Mouse (Mus musculus) limb, embryonic 15.5 days (tissue): ENCODE measurements around the gene Hoxc6. TPM values are rescaled to one million over a fixed set of nuclear protein-coding genes. Genes with fewer than 3 reads are reported as not detected.

Experiments used
- ATAC-seq: fragments of 200-750 bp; cut with Nextera tagmentation; 2 replicates; pipeline ENCODE4 v1.8.0; 2017; ENCODE audit warnings: low read depth, moderate TSS enrichment; ENCODE audit not compliant: insufficient number of reproducible peaks, low FRiP score, low TSS enrichment
- H3K27ac ChIP-seq: fragments of 300-500 bp; sonication (generic); 2 replicates; pipeline ENCODE4 v1.5.1; 2015; ENCODE audit warnings: moderate library complexity, mild to moderate bottlenecking, inconsistent platforms
- H3K27me3 ChIP-seq: fragments of 300-500 bp; sonication (generic); 2 replicates; pipeline ENCODE4 v1.6.1; 2015; ENCODE audit warnings: inconsistent platforms
- H3K36me3 ChIP-seq: fragments of 300-500 bp; sonication (generic); 2 replicates; pipeline ENCODE4 v1.6.1; 2015; ENCODE audit warnings: inconsistent platforms
- H3K4me1 ChIP-seq: fragments of 300-500 bp; sonication (generic); 2 replicates; pipeline ENCODE4 v1.6.1; 2015; ENCODE audit warnings: inconsistent platforms
- H3K4me2 ChIP-seq: fragments of 300-500 bp; sonication (generic); 2 replicates; pipeline ENCODE4 v1.6.1; 2015; ENCODE audit warnings: mild to moderate bottlenecking, inconsistent platforms
- H3K4me3 ChIP-seq: fragments of 300-500 bp; sonication (generic); 2 replicates; pipeline ENCODE4 v1.5.1; 2015; ENCODE audit warnings: mild to moderate bottlenecking, inconsistent platforms
- H3K9ac ChIP-seq: fragments of 300-500 bp; sonication (generic); 2 replicates; pipeline ENCODE4 v1.6.1; 2015; ENCODE audit warnings: inconsistent platforms
- H3K9me3 ChIP-seq: fragments of 300-500 bp; sonication (generic); 2 replicates; pipeline ENCODE4 v1.6.1; 2016; ENCODE audit warnings: inconsistent platforms
- WGBS: fragments of 180-500 bp; shearing (Covaris S2); methylation state at CpG from one replicate; pipeline ENCODE4 v1.1.7; 2015; 5-methylcytosine and 5-hydroxymethylcytosine counted together
- polyA plus RNA-seq: library from polyadenylated mRNA; unstranded; fragments of >200 nt; fragmentation: Nextera tagmentation; extraction: Ambion mirVana; gene quantifications from 2 replicates; pipeline ENCODE4 v1.2.1, GENCODE M21; 2015

The Hoxc6 gene
- polyA plus RNA-seq, 1 experiment from 2014 or later = 1.7 TPM

GRCm38 (mm10) chr15:102997431-102997830 is 626 bp upstream of the Hoxc6 start:
- no peak for ATAC-seq
- Histone ChIP-seq H3K4me2 (peak overlapping the region; percentile 81), H3K36me3 (no peaks in the 10 kb centered on the region), H3K27ac (no peak overlapping the region), H3K27me3 (peaks cover 90% of the 10 kb centered on the region), H3K4me1 (peaks cover 29% of the 10 kb centered on the region), H3K4me3 (peak overlapping the region; percentile 47; the same call in 1 of the 2 replicates), H3K9ac (no peak overlapping the region), H3K9me3 (no peaks in the 10 kb centered on the region)
- WGBS = 13% methylated on average over 3 of the region's 3 CpGs

GRCm38 (mm10) chr15:102998608-102999182 is 638 bp downstream of the Hoxc6 start:
- ATAC-seq = no peak
- WGBS = 1% methylated on average over 19 of the region's 19 CpGs

DNA sequence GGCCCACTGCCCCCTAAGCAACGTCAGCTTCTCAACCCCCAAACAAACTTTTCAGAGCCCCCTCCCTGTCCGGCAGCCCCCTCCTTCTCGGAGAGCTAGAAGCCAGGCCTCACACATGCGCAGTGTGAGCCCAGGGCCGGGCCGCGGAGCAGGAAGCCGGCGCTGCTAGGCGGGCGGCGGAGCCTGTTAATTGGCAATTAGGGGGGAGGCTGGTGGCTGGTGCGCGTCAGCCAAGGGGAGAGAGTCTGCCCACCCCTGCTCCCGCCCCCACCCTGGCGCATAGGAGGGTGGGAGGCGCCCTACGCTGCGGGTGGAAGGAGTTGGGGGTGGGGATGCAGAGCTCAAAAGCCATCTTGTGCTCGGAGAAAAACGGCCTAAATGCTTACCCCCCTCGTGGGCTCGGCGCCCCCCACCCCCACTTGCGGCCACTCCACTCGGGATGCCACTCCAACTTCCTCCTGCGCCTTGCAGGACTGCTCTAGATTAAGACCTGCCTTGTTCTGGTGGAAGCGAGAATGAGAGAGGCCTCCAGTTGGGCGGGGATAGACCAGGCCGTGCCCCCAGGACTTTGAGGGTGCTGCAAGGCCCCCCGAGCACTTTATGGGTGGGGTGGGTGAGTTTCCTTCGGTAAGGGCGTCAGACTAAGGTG is 1.2 kb downstream of the Hoxc6 start:
- Histone ChIP-seq H3K4me1 (peaks cover 29% of the 10 kb centered on the region), H3K27ac (peak overlapping the region; percentile 79), H3K36me3 (no peaks in the 10 kb centered on the region), H3K9ac (peak overlapping the region; percentile 39), H3K9me3 (no peaks in the 10 kb centered on the region), H3K27me3 (peaks cover 97% of the 10 kb centered on the region), H3K4me3 (peak overlapping the region; percentile 47), H3K4me2 (peak overlapping the region; percentile 81)
- WGBS = under 1% methylated on average over 33 of the region's 33 CpGs
- peak; percentile 65 for ATAC-seq

More at GRCm38 (mm10) chr15:102998608-102999182, 638 bp downstream of the Hoxc6 start:
- Histone ChIP-seq H3K27ac (peak overlapping the region; percentile 79), H3K4me1 (peaks cover 29% of the 10 kb centered on the region), H3K4me3 (peak overlapping the region; percentile 47), H3K9ac (peak overlapping the region; percentile 39; the same call in 1 of the 2 replicates), H3K4me2 (peak overlapping the region; percentile 81), H3K36me3 (no peaks in the 10 kb centered on the region), H3K27me3 (peaks cover 91% of the 10 kb centered on the region), H3K9me3 (no peaks in the 10 kb centered on the region)

GRCm38 (mm10) chr15:102999955-103000354 is 1.9 kb downstream of the Hoxc6 start:
- Histone ChIP-seq H3K36me3 (no peaks in the 10 kb centered on the region), H3K9me3 (no peaks in the 10 kb centered on the region), H3K9ac (no peak overlapping the region), H3K4me3 (peak overlapping the region; percentile 47), H3K4me2 (peak overlapping the region; percentile 81), H3K27ac (peak overlapping the region; percentile 79), H3K27me3 (peaks cover 98% of the 10 kb centered on the region), H3K4me1 (peaks cover 29% of the 10 kb centered on the region)
- whole genome bisulfite sequencing = 6% methylated on average over 11 of the region's 11 CpGs
- peak; percentile 38; the same call in 1 of the 2 replicates for ATAC-seq

DNA sequence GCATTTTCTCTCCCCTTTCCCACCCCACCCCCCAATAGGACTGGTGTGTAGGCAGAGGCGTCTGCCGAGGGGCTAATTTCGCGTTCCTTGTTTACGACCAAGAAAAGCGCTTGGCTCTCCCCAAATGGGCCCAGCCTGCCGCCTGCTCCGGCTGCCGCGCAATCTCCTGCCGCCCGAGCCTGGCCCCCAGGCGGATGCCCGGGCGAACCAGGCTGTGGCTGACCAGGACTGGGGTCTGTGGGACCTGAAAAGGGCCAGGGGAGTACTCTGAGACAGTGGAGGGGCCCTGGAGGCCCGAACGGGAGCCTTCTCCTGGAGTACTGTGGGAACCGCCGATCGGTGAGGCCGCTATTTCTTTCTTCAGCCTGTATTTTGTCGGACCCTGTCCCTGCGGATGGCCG is 2.4 kb downstream of the Hoxc6 start:
- H3K27me3 ChIP-seq = peaks cover 97% of the 10 kb centered on the region
- peaks cover 33% of the 10 kb centered on the region for H3K4me1 ChIP-seq
- H3K4me3 ChIP-seq = peak overlapping the region; percentile 47
- no peak overlapping the region; the same call in 1 of the 2 replicates for H3K9ac ChIP-seq
- peak overlapping the region; percentile 81 for H3K4me2 ChIP-seq
- peak overlapping the region; percentile 79 for H3K27ac ChIP-seq
- no peaks in the 10 kb centered on the region for H3K9me3 ChIP-seq
- WGBS = 10% methylated on average over 24 of the region's 24 CpGs
- no peak for ATAC-seq
- no peaks in the 10 kb centered on the region for H3K36me3 ChIP-seq

- 58% methylated on average over 2 of the region's 2 CpGs for WGBS
- no peak overlapping the region for H3K4me3 ChIP-seq
- no peak for ATAC-seq
- H3K27ac ChIP-seq = no peak overlapping the region
- no peak overlapping the region for H3K9ac ChIP-seq
- H3K9me3 ChIP-seq = no peaks in the 10 kb centered on the region
- peak overlapping the region; percentile 81; the same call in 1 of the 2 replicates for H3K4me2 ChIP-seq
- H3K36me3 ChIP-seq = no peaks in the 10 kb centered on the region
- H3K27me3 ChIP-seq = peaks cover 97% of the 10 kb centered on the region
- H3K4me1 ChIP-seq = peaks cover 36% of the 10 kb centered on the region
Observed at GRCm38 (mm10) chr15:103001370-103001769, 3.3 kb downstream of the Hoxc6 start.

DNA sequence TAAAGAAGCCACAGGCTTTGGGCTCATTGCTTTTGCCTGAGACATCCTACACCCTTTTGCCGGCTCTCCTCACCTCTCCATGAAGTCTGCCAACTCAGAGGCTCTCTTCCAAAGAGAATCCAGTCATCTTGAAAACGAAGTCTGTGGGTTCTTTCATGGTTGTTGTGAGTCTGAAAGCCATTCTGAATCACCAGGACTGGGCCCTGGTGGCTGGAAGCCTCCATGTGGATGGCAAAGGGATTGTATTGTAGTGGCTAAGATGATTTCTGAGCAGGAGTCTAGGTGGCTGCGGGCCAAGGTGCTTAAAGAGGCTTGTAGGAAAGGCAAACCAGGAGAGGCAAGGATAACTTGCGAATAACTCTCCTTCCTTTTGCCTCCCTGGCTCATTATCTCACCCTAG is 4.1 kb downstream of the Hoxc6 start:
- Histone ChIP-seq H3K9me3 (no peaks in the 10 kb centered on the region), H3K4me2 (no peak overlapping the region), H3K4me3 (no peak overlapping the region), H3K9ac (no peak overlapping the region), H3K27me3 (peaks cover 98% of the 10 kb centered on the region), H3K27ac (no peak overlapping the region), H3K36me3 (no peaks in the 10 kb centered on the region), H3K4me1 (peaks cover 36% of the 10 kb centered on the region)
- no peak for ATAC-seq
- WGBS = 31% methylated on average over 4 of the region's 4 CpGs

GRCm38 (mm10) chr15:103002821-103003448 is 4.9 kb downstream of the Hoxc6 start:
- Histone ChIP-seq H3K36me3 (no peaks in the 10 kb centered on the region), H3K9ac (no peak overlapping the region), H3K4me3 (no peak overlapping the region), H3K4me2 (no peak overlapping the region), H3K27me3 (peaks cover 97% of the 10 kb centered on the region), H3K9me3 (no peaks in the 10 kb centered on the region), H3K27ac (no peak overlapping the region), H3K4me1 (peaks cover 35% of the 10 kb centered on the region)
- no peak for ATAC-seq
- 24% methylated on average over 13 of the region's 13 CpGs for WGBS

GRCm38 (mm10) chr15:103005308-103005707 is 7.3 kb downstream of the Hoxc6 start:
- no peaks in the 10 kb centered on the region for H3K36me3 ChIP-seq
- WGBS = 3% methylated on average over 17 of the region's 17 CpGs
- H3K27ac ChIP-seq = no peak overlapping the region
- no peak overlapping the region for H3K9ac ChIP-seq
- peaks cover 23% of the 10 kb centered on the region for H3K4me1 ChIP-seq
- H3K4me2 ChIP-seq = peak overlapping the region; percentile 17; the same call in 1 of the 2 replicates
- no peaks in the 10 kb centered on the region for H3K9me3 ChIP-seq
- ATAC-seq = no peak
- peaks cover 97% of the 10 kb centered on the region for H3K27me3 ChIP-seq
- H3K4me3 ChIP-seq = no peak overlapping the region

GRCm38 (mm10) chr15:103005797-103006196 is 7.7 kb downstream of the Hoxc6 start:
- Histone ChIP-seq H3K4me3 (no peak overlapping the region), H3K27me3 (peaks cover 97% of the 10 kb centered on the region), H3K4me2 (0 out of 2 replicates have a peak overlapping the region, but pooled peaks have one; percentile 17), H3K36me3 (no peaks in the 10 kb centered on the region), H3K27ac (peak overlapping the region; percentile 40; the same call in 1 of the 2 replicates), H3K9me3 (no peaks in the 10 kb centered on the region), H3K9ac (no peak overlapping the region), H3K4me1 (peaks cover 23% of the 10 kb centered on the region)
- 17% methylated on average over 5 of the region's 5 CpGs for WGBS
- ATAC-seq = no peak

DNA sequence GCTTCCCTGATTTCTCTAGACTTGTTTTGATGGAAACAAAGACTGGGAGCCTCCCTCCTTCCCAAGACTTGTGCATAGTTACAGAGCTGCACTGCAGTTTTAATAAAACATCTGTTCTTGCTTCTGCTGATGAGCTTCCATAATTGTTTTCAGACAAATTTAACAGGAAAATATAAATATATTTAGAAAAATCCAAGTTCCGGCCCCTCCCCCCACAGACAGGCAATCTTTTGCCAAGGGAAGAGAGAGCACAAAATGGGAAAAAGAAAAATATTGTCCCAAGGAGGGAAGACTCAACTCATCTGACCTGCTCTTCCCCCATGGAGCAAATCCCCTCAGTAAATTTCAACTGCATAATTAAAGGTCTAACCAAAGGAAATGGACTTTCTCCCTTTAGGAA is 8.3 kb downstream of the Hoxc6 start:
- H3K27me3 ChIP-seq = peaks cover 97% of the 10 kb centered on the region
- no peak overlapping the region for H3K27ac ChIP-seq
- H3K9ac ChIP-seq = no peak overlapping the region
- 12% methylated on average over 1 of the region's 1 CpGs for WGBS
- no peak overlapping the region for H3K4me3 ChIP-seq
- H3K9me3 ChIP-seq = no peaks in the 10 kb centered on the region
- no peak for ATAC-seq
- H3K4me1 ChIP-seq = peaks cover 28% of the 10 kb centered on the region
- H3K36me3 ChIP-seq = no peaks in the 10 kb centered on the region
- no peak overlapping the region for H3K4me2 ChIP-seq
